Mouse (Mus musculus) liver, embryonic 11.5 days (tissue): Measurements from ENCODE around the gene Vwa8. TPM values are rescaled to one million over a fixed set of nuclear protein-coding genes. Genes with fewer than 3 reads are reported as not detected.

Experiments used
- ATAC-seq: fragments of 200-750 bp; cut with Nextera tagmentation; replicated peaks from 2 replicates; pipeline ENCODE4 v1.8.0; 2017; ENCODE audit warnings: moderate number of reproducible peaks, mild to moderate bottlenecking, moderate TSS enrichment, moderate library complexity; ENCODE audit not compliant: low FRiP score
- DNase-seq: peaks from one replicate; pipeline ENCODE4 v3.0.0-alpha.2; 2017; ENCODE audit warnings: low spot score
- H3K27ac ChIP-seq: fragments of 300-500 bp; sonication (generic); 2 replicates; pipeline ENCODE4 v1.5.1; 2014; ENCODE audit warnings: mild to moderate bottlenecking, low read depth, low read length, control low read depth
- H3K27me3 ChIP-seq: fragments of 300-500 bp; sonication (generic); replicated peaks from 2 replicates; pipeline ENCODE4 v1.6.1; 2014; ENCODE audit warnings: low read length, mixed read lengths; ENCODE audit not compliant: control insufficient read depth, insufficient read depth
- H3K36me3 ChIP-seq: fragments of 300-500 bp; sonication (generic); 2 replicates; pipeline ENCODE4 v1.6.1; 2014; ENCODE audit warnings: mild to moderate bottlenecking, low read length, moderate library complexity, mixed read lengths; ENCODE audit not compliant: control insufficient read depth, insufficient read depth
- H3K4me1 ChIP-seq: fragments of 300-500 bp; sonication (generic); replicated peaks from 2 replicates; pipeline ENCODE4 v1.6.1; 2014; ENCODE audit warnings: low read length, mixed read lengths; ENCODE audit not compliant: control insufficient read depth, insufficient read depth
- H3K4me2 ChIP-seq: fragments of 300-500 bp; sonication (generic); 2 replicates; pipeline ENCODE4 v1.6.1; 2014; ENCODE audit warnings: mild to moderate bottlenecking, control low read depth, moderate library complexity
- H3K4me3 ChIP-seq: fragments of 300-500 bp; sonication (generic); 2 replicates; pipeline ENCODE4 v1.5.1; 2014; ENCODE audit warnings: low read depth, low read length, control low read depth
- H3K9ac ChIP-seq: fragments of 300-500 bp; sonication (generic); 2 replicates; pipeline ENCODE4 v1.6.1; 2014; ENCODE audit warnings: low read depth, low read length, control low read depth
- H3K9me3 ChIP-seq: fragments of 300-500 bp; sonication (generic); 2 replicates; pipeline ENCODE4 v1.6.1; 2016; ENCODE audit warnings: low read length, inconsistent platforms, mixed read lengths; ENCODE audit not compliant: control insufficient read depth
- WGBS: fragments of 180-500 bp; shearing (Covaris S2); extraction: QIAGEN DNeasy Blood & Tissue Kit; methylation state at CpG from one replicate; pipeline ENCODE4 v1.1.7; 2014; 5-methylcytosine and 5-hydroxymethylcytosine counted together
- polyA plus RNA-seq: library from polyadenylated mRNA; unstranded; fragments of >200 nt; fragmentation: Nextera tagmentation; extraction: Ambion mirVana; gene quantifications from 2 replicates; pipeline ENCODE4 v1.2.1, GENCODE M21; 2014

The Vwa8 gene
- polyA plus RNA-seq, 1 experiment from 2014 or later = 12.6 TPM

DNA sequence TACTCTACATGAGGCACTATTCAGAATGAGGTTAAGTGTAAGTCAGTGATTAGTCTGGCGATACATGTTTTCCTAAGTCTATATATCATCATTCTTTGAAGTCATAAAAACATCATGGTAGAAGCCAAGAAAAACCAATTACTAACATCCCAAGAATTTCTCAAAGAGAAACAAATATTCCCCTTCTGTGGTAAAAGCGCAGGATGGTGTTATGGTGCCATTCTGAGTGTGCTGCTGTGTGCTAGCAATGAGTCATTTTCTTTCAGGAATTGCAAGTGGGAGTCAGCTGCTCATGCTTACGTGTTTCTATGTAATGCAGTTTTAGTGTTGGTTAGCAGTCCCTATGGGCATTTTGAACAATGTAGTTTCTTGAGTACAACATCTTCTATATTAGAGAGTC is 216.8 kb downstream of the Vwa8 start:
- H3K9ac ChIP-seq = no peak overlapping the region
- H3K27me3 ChIP-seq = no peaks in the 10 kb centered on the region
- H3K4me2 ChIP-seq = no peak overlapping the region
- no peak for ATAC-seq
- H3K36me3 ChIP-seq = no peaks in the 10 kb centered on the region
- no peak overlapping the region for H3K4me3 ChIP-seq
- no peaks in the 10 kb centered on the region for H3K9me3 ChIP-seq
- DNase-seq = no peak
- no peaks in the 10 kb centered on the region for H3K4me1 ChIP-seq
- no peak overlapping the region for H3K27ac ChIP-seq
- 94% methylated on average over 3 of the region's 3 CpGs for WGBS

DNA sequence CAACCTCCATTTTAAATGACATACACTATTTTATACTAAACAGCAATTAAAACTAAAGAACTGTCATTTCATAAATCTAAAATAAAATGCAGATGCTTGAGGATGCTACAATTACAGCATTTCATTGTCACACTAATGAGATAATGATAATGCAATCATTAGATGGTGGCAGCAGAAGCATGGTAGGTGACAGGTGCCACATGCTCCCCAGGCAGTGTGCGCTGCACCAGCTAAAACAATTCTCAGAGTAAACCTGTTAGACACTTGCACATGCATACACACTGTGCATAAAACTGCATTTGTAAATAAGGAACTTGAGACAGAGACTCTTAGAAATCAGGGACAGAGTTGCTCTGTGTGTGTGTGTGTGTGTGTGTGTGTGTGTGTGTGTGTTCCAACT is 220.7 kb downstream of the Vwa8 start:
- H3K9ac ChIP-seq = no peak overlapping the region
- H3K4me2 ChIP-seq = no peak overlapping the region
- no peaks in the 10 kb centered on the region for H3K9me3 ChIP-seq
- H3K4me1 ChIP-seq = no peaks in the 10 kb centered on the region
- ATAC-seq (no peak), DNase-seq (no peak)
- H3K27me3 ChIP-seq = no peaks in the 10 kb centered on the region
- WGBS = 95% methylated on average over 1 of the region's 1 CpGs
- no peak overlapping the region for H3K27ac ChIP-seq
- H3K4me3 ChIP-seq = no peak overlapping the region
- no peaks in the 10 kb centered on the region for H3K36me3 ChIP-seq

DNA sequence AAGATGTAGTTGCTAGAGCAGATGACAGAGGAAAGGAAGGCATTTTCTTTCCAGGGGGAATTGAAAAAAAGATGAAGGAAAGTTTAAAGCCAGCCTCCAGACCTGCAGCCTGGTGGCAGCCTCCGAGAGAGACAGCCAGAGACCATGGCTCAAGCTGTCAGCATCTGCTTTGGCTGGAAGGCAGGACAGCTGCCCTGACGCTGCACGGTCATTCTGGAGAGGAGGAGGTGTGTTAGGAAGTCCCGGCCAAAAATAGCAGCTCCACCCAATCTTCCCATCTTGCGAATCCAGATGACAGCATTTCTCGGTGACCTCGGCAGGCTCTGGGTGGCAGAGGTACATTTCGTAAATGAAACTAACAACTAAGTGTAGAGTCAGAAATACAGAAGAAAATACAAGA is 225.9 kb downstream of the Vwa8 start:
- Histone ChIP-seq H3K9me3 (no peaks in the 10 kb centered on the region), H3K36me3 (no peaks in the 10 kb centered on the region), H3K9ac (no peak overlapping the region), H3K4me2 (no peak overlapping the region), H3K27me3 (no peaks in the 10 kb centered on the region), H3K27ac (no peak overlapping the region), H3K4me1 (no peaks in the 10 kb centered on the region), H3K4me3 (no peak overlapping the region)
- DNase-seq (no peak), ATAC-seq (no peak)
- 89% methylated on average over 8 of the region's 8 CpGs for WGBS

DNA sequence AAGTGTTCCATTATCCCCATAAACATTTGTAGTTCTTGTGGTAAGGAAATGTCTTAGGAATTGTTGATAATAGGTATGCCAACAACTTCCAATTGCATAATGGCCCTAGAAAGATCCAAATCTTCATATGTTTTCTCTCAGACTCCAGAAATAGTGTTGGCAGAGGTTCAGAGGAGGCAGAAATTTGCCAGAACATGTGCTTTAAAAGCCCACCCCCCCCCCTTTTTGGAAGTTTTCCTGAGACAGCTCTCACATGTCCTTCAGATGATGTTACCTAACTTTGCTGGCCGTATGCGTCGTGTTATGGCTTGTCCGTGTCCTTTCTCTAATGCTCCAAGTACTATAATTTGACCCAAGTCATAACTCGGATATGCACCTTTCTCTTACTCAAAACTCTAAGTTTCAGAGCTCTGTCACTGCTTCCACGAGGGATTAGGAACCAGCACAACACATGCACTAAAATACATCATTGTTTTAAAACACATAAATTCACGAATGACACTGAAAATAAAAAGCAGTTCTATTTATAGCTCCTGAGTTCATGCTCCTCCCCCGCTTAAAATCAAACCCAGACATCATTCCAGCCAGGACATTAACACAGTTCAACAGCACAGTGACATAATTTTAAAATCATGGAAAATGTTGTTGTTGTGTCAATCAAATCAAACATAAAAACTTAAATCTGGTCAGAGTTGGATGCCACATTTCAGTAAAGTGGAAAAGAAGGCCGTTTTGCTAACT is 227.9 kb downstream of the Vwa8 start:
- Histone ChIP-seq H3K36me3 (no peaks in the 10 kb centered on the region), H3K9ac (no peak overlapping the region), H3K4me3 (no peak overlapping the region), H3K4me2 (no peak overlapping the region), H3K27me3 (no peaks in the 10 kb centered on the region), H3K27ac (no peak overlapping the region), H3K9me3 (no peaks in the 10 kb centered on the region), H3K4me1 (no peaks in the 10 kb centered on the region)
- WGBS = 87% methylated on average over 9 of the region's 9 CpGs
- ATAC-seq (no peak), DNase-seq (no peak)

DNA sequence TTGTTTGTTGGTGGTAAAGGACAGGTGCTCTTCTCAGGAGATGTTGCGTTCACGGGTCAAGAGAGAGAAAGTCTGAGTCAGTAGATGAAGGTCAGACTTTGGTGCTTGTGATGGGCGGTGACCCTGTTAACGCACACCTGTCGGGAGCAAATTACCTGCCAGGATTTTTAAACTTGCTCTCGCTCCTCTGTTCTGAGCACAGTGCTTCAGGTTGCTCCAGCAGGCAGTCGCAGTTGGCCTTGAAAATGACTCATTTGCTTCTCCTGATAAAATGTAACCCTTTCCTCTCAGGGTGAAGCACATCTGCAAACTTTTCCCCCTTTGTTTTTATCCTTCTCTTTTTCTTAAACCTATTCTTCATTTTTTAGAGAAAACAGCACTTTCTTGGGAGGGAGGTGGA is 234.7 kb downstream of the Vwa8 start:
- no peak overlapping the region for H3K9ac ChIP-seq
- no peak overlapping the region for H3K27ac ChIP-seq
- ATAC-seq = no peak
- no peak overlapping the region for H3K4me3 ChIP-seq
- WGBS = 60% methylated on average over 7 of the region's 7 CpGs
- H3K36me3 ChIP-seq = no peaks in the 10 kb centered on the region
- no peaks in the 10 kb centered on the region for H3K4me1 ChIP-seq
- no peak overlapping the region for H3K4me2 ChIP-seq
- no peaks in the 10 kb centered on the region for H3K9me3 ChIP-seq
- no peak for DNase-seq
- H3K27me3 ChIP-seq = no peaks in the 10 kb centered on the region

DNA sequence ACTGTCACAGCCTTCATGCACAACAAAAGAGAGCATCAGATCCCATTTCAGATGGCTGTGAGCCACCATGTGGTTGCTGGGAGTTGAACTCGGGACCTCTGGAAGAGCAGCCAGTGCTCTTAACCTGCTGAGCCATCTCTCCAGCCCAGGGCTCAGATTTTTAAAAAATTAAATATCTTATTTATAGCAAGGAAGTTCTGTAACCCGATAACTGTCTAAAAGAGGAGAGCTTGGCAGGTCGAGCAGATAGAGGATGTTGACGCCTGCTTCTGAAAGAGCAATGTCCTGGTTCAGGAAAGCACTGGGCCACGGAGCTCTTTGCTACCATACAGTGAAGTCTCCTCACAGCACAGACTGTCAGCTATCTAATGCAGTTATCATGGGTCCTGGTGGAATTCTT is 237.2 kb downstream of the Vwa8 start:
- no peak overlapping the region for H3K27ac ChIP-seq
- no peaks in the 10 kb centered on the region for H3K27me3 ChIP-seq
- no peaks in the 10 kb centered on the region for H3K9me3 ChIP-seq
- DNase-seq (no peak), ATAC-seq (no peak)
- 82% methylated on average over 5 of the region's 5 CpGs for WGBS
- no peak overlapping the region for H3K9ac ChIP-seq
- H3K36me3 ChIP-seq = no peaks in the 10 kb centered on the region
- H3K4me2 ChIP-seq = no peak overlapping the region
- no peaks in the 10 kb centered on the region; the same call in 1 of the 2 replicates for H3K4me1 ChIP-seq
- H3K4me3 ChIP-seq = no peak overlapping the region

DNA sequence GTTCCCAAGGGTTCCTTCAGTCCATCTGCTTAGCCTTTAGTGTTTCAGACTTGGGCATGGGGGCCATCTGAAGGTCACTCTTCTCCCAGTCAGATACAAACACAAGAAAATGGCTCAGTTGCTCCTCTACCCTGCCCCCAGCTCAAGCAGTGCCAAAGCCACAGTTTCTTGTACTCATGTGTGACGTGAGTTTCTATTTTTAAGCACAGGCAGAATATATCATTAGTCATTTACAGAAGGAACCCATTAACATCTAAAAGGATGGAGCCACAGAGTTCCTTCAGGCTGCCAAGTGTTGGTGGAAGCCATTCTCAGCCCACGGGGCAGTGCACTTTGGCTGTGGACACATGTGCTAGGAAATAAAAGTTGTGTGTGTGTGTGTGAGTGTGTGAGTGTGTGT is 240.6 kb downstream of the Vwa8 start:
- no peak for DNase-seq
- WGBS = 48% methylated on average over 2 of the region's 2 CpGs
- Histone ChIP-seq H3K27ac (no peak overlapping the region), H3K9me3 (no peaks in the 10 kb centered on the region), H3K9ac (no peak overlapping the region), H3K36me3 (peaks cover 5% of the 10 kb centered on the region; the same call in 1 of the 2 replicates), H3K27me3 (no peaks in the 10 kb centered on the region), H3K4me2 (no peak overlapping the region), H3K4me3 (no peak overlapping the region), H3K4me1 (no peaks in the 10 kb centered on the region; the same call in 1 of the 2 replicates)
- ATAC-seq = no peak

DNA sequence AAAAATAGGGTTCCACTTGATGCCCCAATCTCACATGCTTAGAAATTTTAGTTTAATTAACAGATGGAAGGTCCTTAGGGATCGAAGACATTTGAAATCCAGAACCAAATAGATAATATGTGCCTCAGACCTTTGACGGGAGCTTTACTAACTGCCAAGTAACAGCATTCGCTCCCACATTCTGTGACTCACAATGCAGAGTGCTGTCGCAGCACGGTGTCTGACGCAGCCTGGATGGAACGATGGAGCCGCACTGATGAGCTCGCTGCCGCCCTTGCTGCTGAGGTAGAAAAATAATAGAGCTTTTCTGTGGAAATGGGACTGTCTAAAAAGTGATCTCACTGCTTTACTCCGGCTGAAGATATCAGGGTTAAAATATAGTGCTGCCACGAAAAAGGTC is 248.3 kb downstream of the Vwa8 start:
- no peak for DNase-seq
- peaks cover 6% of the 10 kb centered on the region; the same call in 1 of the 2 replicates for H3K36me3 ChIP-seq
- H3K4me1 ChIP-seq = no peaks in the 10 kb centered on the region
- WGBS = 90% methylated on average over 12 of the region's 12 CpGs
- ATAC-seq = no peak
- H3K4me2 ChIP-seq = no peak overlapping the region
- H3K27ac ChIP-seq = no peak overlapping the region
- H3K9ac ChIP-seq = no peak overlapping the region
- H3K27me3 ChIP-seq = no peaks in the 10 kb centered on the region
- H3K4me3 ChIP-seq = no peak overlapping the region
- no peaks in the 10 kb centered on the region for H3K9me3 ChIP-seq
